Mouse (Mus musculus): ENCODE data around the gene Ubxn7. TPM values are rescaled to one million over a fixed set of nuclear protein-coding genes. Genes with fewer than 3 reads are reported as not detected.
A peak's percentile ranks its signal among the peaks of the same experiment; 100 is the strongest.

Ubxn7 gene
- polyA plus RNA-seq, 1 experiment from 2014 or later, result 20.6 TPM

GRCm38 (mm10) chr16:32386826-32387225, 54.8 kb downstream of the Ubxn7 start:
- Histone ChIP-seq H3K4me2 (no peak overlapping the region), H3K27ac (no peak overlapping the region), H3K9me3 (no peaks in the 10 kb centered on the region), H3K4me1 (no peaks in the 10 kb centered on the region), H3K27me3 (replicated peaks) (no peaks in the 10 kb centered on the region), H3K4me3 (replicated peaks) (no peak overlapping the region), H3K9ac (no peak overlapping the region), H3K36me3 (peaks cover 10% of the 10 kb centered on the region)
- WGBS, result 88% methylated on average over 3 of the region's 3 CpGs
- no peak for ATAC-seq (ENCODE audit: insufficient read depth, low FRiP score, low read depth)

- H3K9ac ChIP-seq, result no peak overlapping the region
- H3K27ac ChIP-seq, result no peak overlapping the region
- no peaks in the 10 kb centered on the region for H3K27me3 ChIP-seq (replicated peaks)
- no peaks in the 10 kb centered on the region for H3K9me3 ChIP-seq
- H3K4me2 ChIP-seq, result no peak overlapping the region
- no peak overlapping the region for H3K4me3 ChIP-seq (replicated peaks)
- ATAC-seq (ENCODE audit: insufficient read depth, low FRiP score, low read depth), result no peak
- H3K36me3 ChIP-seq, result peaks cover 10% of the 10 kb centered on the region; the same call in 1 of the 2 replicates
- no peaks in the 10 kb centered on the region for H3K4me1 ChIP-seq
Measured at GRCm38 (mm10) chr16:32389049-32389448, 57.0 kb downstream of the Ubxn7 start.

GRCm38 (mm10) chr16:32389841-32390240, 57.8 kb downstream of the Ubxn7 start:
- Histone ChIP-seq H3K4me2 (no peak overlapping the region), H3K27ac (no peak overlapping the region), H3K4me3 (replicated peaks) (no peak overlapping the region), H3K4me1 (no peaks in the 10 kb centered on the region), H3K27me3 (replicated peaks) (no peaks in the 10 kb centered on the region), H3K9me3 (no peaks in the 10 kb centered on the region), H3K9ac (no peak overlapping the region), H3K36me3 (peaks cover 8% of the 10 kb centered on the region; the same call in 1 of the 2 replicates)
- no peak for ATAC-seq (ENCODE audit: insufficient read depth, low FRiP score, low read depth)
- 74% methylated on average over 3 of the region's 3 CpGs for WGBS

GRCm38 (mm10) chr16:32390882-32391281, 58.8 kb downstream of the Ubxn7 start:
- no peaks in the 10 kb centered on the region for H3K9me3 ChIP-seq
- WGBS, result 87% methylated on average over 3 of the region's 3 CpGs
- no peaks in the 10 kb centered on the region for H3K4me1 ChIP-seq
- 0 out of 2 replicates have a peak, but pooled peaks cover 5% of the 10 kb centered on the region for H3K36me3 ChIP-seq
- no peak overlapping the region for H3K27ac ChIP-seq
- H3K27me3 ChIP-seq (replicated peaks), result no peaks in the 10 kb centered on the region
- ATAC-seq (ENCODE audit: insufficient read depth, low FRiP score, low read depth), result no peak
- no peak overlapping the region for H3K4me3 ChIP-seq (replicated peaks)
- no peak overlapping the region for H3K4me2 ChIP-seq
- H3K9ac ChIP-seq, result no peak overlapping the region

GRCm38 (mm10) chr16:32395679-32396540, 63.9 kb downstream of the Ubxn7 start:
- no peak overlapping the region for H3K4me2 ChIP-seq
- no peak overlapping the region; the same call in 1 of the 2 replicates for H3K27ac ChIP-seq
- no peaks in the 10 kb centered on the region for H3K4me1 ChIP-seq
- H3K27me3 ChIP-seq (replicated peaks), result no peaks in the 10 kb centered on the region
- H3K9ac ChIP-seq, result no peak overlapping the region
- no peak for ATAC-seq (ENCODE audit: insufficient read depth, low FRiP score, low read depth)
- WGBS, result 58% methylated on average over 6 of the region's 6 CpGs
- H3K4me3 ChIP-seq (replicated peaks), result no peak overlapping the region
- 0 out of 2 replicates have a peak, but pooled peaks cover 4% of the 10 kb centered on the region for H3K36me3 ChIP-seq
- no peaks in the 10 kb centered on the region for H3K9me3 ChIP-seq

- Histone ChIP-seq H3K4me3 (replicated peaks) (no peak overlapping the region), H3K9me3 (no peaks in the 10 kb centered on the region), H3K27ac (peak overlapping the region; percentile 51; the same call in 1 of the 2 replicates), H3K4me2 (no peak overlapping the region), H3K9ac (no peak overlapping the region), H3K27me3 (replicated peaks) (no peaks in the 10 kb centered on the region), H3K4me1 (no peaks in the 10 kb centered on the region), H3K36me3 (0 out of 2 replicates have a peak, but pooled peaks cover 3% of the 10 kb centered on the region)
- ATAC-seq (ENCODE audit: insufficient read depth, low FRiP score, low read depth), result no peak
- 53% methylated on average over 3 of the region's 3 CpGs for WGBS
Measured at GRCm38 (mm10) chr16:32396541-32396835, 64.4 kb downstream of the Ubxn7 start.

GRCm38 (mm10) chr16:32398206-32398605, 66.1 kb downstream of the Ubxn7 start:
- H3K9me3 ChIP-seq, result no peaks in the 10 kb centered on the region
- no peak overlapping the region for H3K27ac ChIP-seq
- no peaks in the 10 kb centered on the region for H3K4me1 ChIP-seq
- no peak overlapping the region for H3K9ac ChIP-seq
- H3K4me2 ChIP-seq, result no peak overlapping the region
- 74% methylated on average over 3 of the region's 3 CpGs for WGBS
- H3K36me3 ChIP-seq, result 0 out of 2 replicates have a peak, but pooled peaks cover 3% of the 10 kb centered on the region
- no peak for ATAC-seq (ENCODE audit: insufficient read depth, low FRiP score, low read depth)
- H3K27me3 ChIP-seq (replicated peaks), result no peaks in the 10 kb centered on the region
- no peak overlapping the region for H3K4me3 ChIP-seq (replicated peaks)

- Histone ChIP-seq H3K36me3 (no peaks in the 10 kb centered on the region), H3K9ac (no peak within 1 kb of the TSS), H3K4me2 (no peak within 1 kb of the TSS), H3K9me3 (no peaks in the 10 kb centered on the region), H3K27ac (no peak within 1 kb of the TSS), H3K4me1 (no peaks in the 10 kb centered on the region), H3K27me3 (replicated peaks) (no peaks in the 10 kb centered on the region), H3K4me3 (replicated peaks) (no peak within 1 kb of the TSS)
- 64% methylated on average over 7 of the region's 7 CpGs for WGBS
- ATAC-seq (ENCODE audit: insufficient read depth, low FRiP score, low read depth), result no peak
Measured at GRCm38 (mm10) chr16:32400267-32400666, 68.2 kb downstream of the Ubxn7 start, which contains the start of gene Tm4sf19. TSS of gene Tm4sf19 (plus strand) at chr16:32400506.

GRCm38 (mm10) chr16:32401335-32401965, 69.4 kb downstream of the Ubxn7 start:
- WGBS, result 71% methylated on average over 9 of the region's 9 CpGs
- Histone ChIP-seq H3K36me3 (no peaks in the 10 kb centered on the region), H3K4me1 (no peaks in the 10 kb centered on the region), H3K27ac (no peak overlapping the region), H3K9me3 (no peaks in the 10 kb centered on the region), H3K4me3 (replicated peaks) (no peak overlapping the region), H3K4me2 (no peak overlapping the region), H3K9ac (no peak overlapping the region), H3K27me3 (replicated peaks) (no peaks in the 10 kb centered on the region)
- no peak for ATAC-seq (ENCODE audit: insufficient read depth, low FRiP score, low read depth)

- Histone ChIP-seq H3K36me3 (no peaks in the 10 kb centered on the region), H3K27ac (no peak overlapping the region), H3K4me1 (no peaks in the 10 kb centered on the region), H3K9me3 (no peaks in the 10 kb centered on the region), H3K9ac (no peak overlapping the region), H3K4me3 (replicated peaks) (no peak overlapping the region), H3K4me2 (no peak overlapping the region), H3K27me3 (replicated peaks) (no peaks in the 10 kb centered on the region)
- WGBS, result 80% methylated on average over 3 of the region's 3 CpGs
- no peak for ATAC-seq (ENCODE audit: insufficient read depth, low FRiP score, low read depth)
Measured at GRCm38 (mm10) chr16:32402818-32403217, 70.8 kb downstream of the Ubxn7 start.

- 89% methylated on average over 9 of the region's 9 CpGs for WGBS
Measured at GRCm38 (mm10) chr16:32405716-32406115, 73.7 kb downstream of the Ubxn7 start.

GRCm38 (mm10) chr16:32406671-32407070, 74.6 kb downstream of the Ubxn7 start:
- no peaks in the 10 kb centered on the region for H3K27me3 ChIP-seq (replicated peaks)
- H3K36me3 ChIP-seq, result no peaks in the 10 kb centered on the region
- no peaks in the 10 kb centered on the region for H3K9me3 ChIP-seq
- ATAC-seq (ENCODE audit: insufficient read depth, low FRiP score, low read depth), result no peak
- no peak overlapping the region for H3K9ac ChIP-seq
- no peaks in the 10 kb centered on the region for H3K4me1 ChIP-seq
- 83% methylated on average over 6 of the region's 6 CpGs for WGBS
- no peak overlapping the region for H3K4me2 ChIP-seq
- H3K4me3 ChIP-seq (replicated peaks), result no peak overlapping the region
- no peak overlapping the region for H3K27ac ChIP-seq

More at GRCm38 (mm10) chr16:32405716-32406115, 73.7 kb downstream of the Ubxn7 start:
- no peaks in the 10 kb centered on the region for H3K27me3 ChIP-seq (replicated peaks)
- H3K4me2 ChIP-seq, result no peak overlapping the region
- no peaks in the 10 kb centered on the region for H3K4me1 ChIP-seq
- no peaks in the 10 kb centered on the region for H3K9me3 ChIP-seq
- H3K9ac ChIP-seq, result no peak overlapping the region
- no peak overlapping the region for H3K4me3 ChIP-seq (replicated peaks)
- no peaks in the 10 kb centered on the region for H3K36me3 ChIP-seq
- no peak for ATAC-seq (ENCODE audit: insufficient read depth, low FRiP score, low read depth)
- no peak overlapping the region for H3K27ac ChIP-seq

Measured in stomach, embryonic 15.5 days (tissue).